Mouse (Mus musculus): ENCODE measurements around the gene Rbm8a. TPM values are rescaled to one million over a fixed set of nuclear protein-coding genes. Genes with fewer than 3 reads are reported as not detected.

Gene Rbm8a
- 83.0 and 95.3 TPM in 2 replicates for polyA plus RNA-seq (2015; fragmentation: Nextera tagmentation; extraction: Ambion mirVana)

GRCm38 (mm10) chr3:96629729-96630600 is at the start of gene Rbm8a:
Rbm8a (plus strand) TSS chr3:96629933.

GRCm38 (mm10) chr3:96593790-96594560 is 35.8 kb upstream of the Rbm8a start, which contains the start of gene Polr3gl:
Polr3gl (minus strand) TSS chr3:96594181.

GRCm38 (mm10) chr3:96596228-96596707 is 33.5 kb upstream of the Rbm8a start, which contains the start of gene Ankrd34a:
Ankrd34a (plus strand) TSS chr3:96596636.

GRCm38 (mm10) chr3:96600639-96601250 is 29.0 kb upstream of the Rbm8a start, which contains the start of gene Lix1l:
Lix1l (plus strand) TSS chr3:96601149.

GRCm38 (mm10) chr3:96634928-96635879 is 5.5 kb downstream of the Rbm8a start, which contains the start of the genes Pex11b and Gm42957:
Pex11b (plus strand) TSS chr3:96635376.
Gm42957 (plus strand) TSS chr3:96635474.

DNA sequence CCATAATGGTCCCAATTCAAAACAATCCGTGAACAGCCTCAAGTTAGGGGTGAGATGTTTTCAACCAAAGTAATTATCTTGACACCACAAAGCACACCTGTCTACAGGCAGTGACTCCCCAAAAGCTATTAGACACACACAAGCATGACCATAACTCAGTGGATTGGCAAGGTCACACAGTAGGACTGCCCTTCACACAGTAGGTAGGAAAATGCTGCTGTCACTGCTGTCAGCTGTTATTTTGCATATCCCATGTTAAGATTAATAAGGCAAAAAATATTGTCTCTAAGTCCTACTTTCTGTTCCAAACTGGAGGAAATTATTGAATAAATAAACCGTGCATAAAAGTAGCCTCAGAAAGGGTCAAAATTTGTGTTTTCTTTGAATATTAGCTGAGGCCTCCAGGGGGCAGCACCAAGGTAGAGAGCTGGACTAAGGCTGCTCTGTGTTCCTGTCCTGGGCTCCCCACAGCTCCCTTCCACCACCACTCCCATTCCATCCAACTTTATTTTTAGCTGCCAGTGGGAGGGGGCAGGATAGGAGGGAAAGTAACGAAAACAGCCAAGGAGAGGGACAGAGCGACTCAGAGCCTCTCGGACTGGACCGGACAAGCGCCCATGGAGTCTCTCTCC is 15.4 kb downstream of the Rbm8a start, which contains the start of gene Itga10:
TSS of gene Itga10 (plus strand) at position 567 of the 632 bp plus-strand sequence.

DNA sequence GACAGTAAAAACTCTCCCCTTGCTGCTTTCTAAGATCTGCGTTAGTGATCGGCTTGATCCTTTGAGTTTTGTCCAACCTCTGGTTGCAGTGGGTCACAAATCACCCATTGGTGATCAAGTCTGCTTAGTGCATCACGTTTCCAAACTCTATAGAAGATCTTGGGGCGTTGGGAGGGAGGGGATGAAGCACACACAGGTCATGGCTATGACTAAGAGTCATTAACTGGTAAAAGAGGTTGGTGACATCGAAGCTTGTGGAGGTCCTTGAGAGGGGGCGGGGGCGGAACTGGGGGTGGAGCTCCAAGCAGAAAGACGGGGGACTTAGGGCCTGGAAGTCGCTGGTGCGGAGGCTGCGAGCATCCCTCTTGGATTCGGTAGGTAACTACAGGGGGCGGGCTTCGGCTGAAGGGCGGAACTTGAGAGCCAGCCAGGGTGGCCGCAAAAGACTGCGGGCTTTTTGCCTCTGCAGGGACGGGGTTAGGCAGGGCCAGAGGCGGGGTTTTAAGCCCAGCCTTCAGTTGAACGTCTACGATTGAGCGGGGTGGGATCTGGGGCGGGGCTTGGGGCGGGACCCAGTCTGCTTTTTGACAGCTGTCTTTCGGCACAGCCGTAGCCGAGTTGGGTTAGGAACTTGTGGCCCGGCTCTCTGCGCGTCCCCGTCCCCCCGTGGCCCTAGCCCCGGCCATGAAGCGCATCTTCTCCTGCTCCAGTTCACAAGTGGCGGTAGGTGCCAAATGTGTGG is 40.2 kb downstream of the Rbm8a start, which contains the start of gene Ankrd35:
TSS of gene Ankrd35 (plus strand) at position 405 of the 742 bp plus-strand sequence.

Other genes starting within 250 kb of the Rbm8a start
- gene BC107364, start 177.6 kb upstream of the Rbm8a start, polyA plus RNA-seq (2015; fragmentation: Nextera tagmentation; extraction: Ambion mirVana): 0.21 TPM in 1 of 2 replicates, not detected in the other
- gene Hfe2, start 104.8 kb upstream of the Rbm8a start, polyA plus RNA-seq (2015; fragmentation: Nextera tagmentation; extraction: Ambion mirVana): 2.9 and 3.4 TPM in 2 replicates
- 67.9 and 71.6 TPM in 2 replicates for gene Txnip, start 72.0 kb upstream of the Rbm8a start, polyA plus RNA-seq (2015; fragmentation: Nextera tagmentation; extraction: Ambion mirVana)
- 1.0 and 1.7 TPM in 2 replicates for gene Gm16253, start 52.9 kb upstream of the Rbm8a start, polyA plus RNA-seq (2015; fragmentation: Nextera tagmentation; extraction: Ambion mirVana)
- gene Polr3gl, start 35.8 kb upstream of the Rbm8a start, polyA plus RNA-seq (2015; fragmentation: Nextera tagmentation; extraction: Ambion mirVana): 29.4 and 31.7 TPM in 2 replicates
- gene Ankrd34a, start 33.3 kb upstream of the Rbm8a start, polyA plus RNA-seq (2015; fragmentation: Nextera tagmentation; extraction: Ambion mirVana): 19.9 and 23.3 TPM in 2 replicates
- 6.8 and 7.1 TPM in 2 replicates for gene Lix1l, start 28.8 kb upstream of the Rbm8a start, polyA plus RNA-seq (2015; fragmentation: Nextera tagmentation; extraction: Ambion mirVana)
- 66.2 and 76.0 TPM in 2 replicates for gene Pex11b, start 5.4 kb downstream of the Rbm8a start, polyA plus RNA-seq (2015; fragmentation: Nextera tagmentation; extraction: Ambion mirVana)
- gene Gm42957, start 5.5 kb downstream of the Rbm8a start, polyA plus RNA-seq (2015; fragmentation: Nextera tagmentation; extraction: Ambion mirVana): 0.05 and 0.09 TPM in 2 replicates
- 0.85 and 1.7 TPM in 2 replicates for gene Itga10, start 15.7 kb downstream of the Rbm8a start, polyA plus RNA-seq (2015; fragmentation: Nextera tagmentation; extraction: Ambion mirVana)
- gene Ankrd35, start 40.2 kb downstream of the Rbm8a start, polyA plus RNA-seq (2015; fragmentation: Nextera tagmentation; extraction: Ambion mirVana): 3.3 and 3.6 TPM in 2 replicates
- 33.1 and 40.1 TPM in 2 replicates for gene Pias3, start 66.5 kb downstream of the Rbm8a start, polyA plus RNA-seq (2015; fragmentation: Nextera tagmentation; extraction: Ambion mirVana)
- gene Nudt17, start 78.6 kb downstream of the Rbm8a start, polyA plus RNA-seq (2015; fragmentation: Nextera tagmentation; extraction: Ambion mirVana): 19.4 and 23.6 TPM in 2 replicates
- 26.7 and 28.2 TPM in 2 replicates for gene Polr3c, start 97.7 kb downstream of the Rbm8a start, polyA plus RNA-seq (2015; fragmentation: Nextera tagmentation; extraction: Ambion mirVana)
- gene Rnf115, start 97.7 kb downstream of the Rbm8a start, polyA plus RNA-seq (2015; fragmentation: Nextera tagmentation; extraction: Ambion mirVana): 71.8 and 80.0 TPM in 2 replicates
- gene Pdzk1, start 199.4 kb downstream of the Rbm8a start, polyA plus RNA-seq (2015; fragmentation: Nextera tagmentation; extraction: Ambion mirVana): 0.09 TPM in 1 of 2 replicates, not detected in the other
- 0.23 and 0.29 TPM in 2 replicates for gene Cd160, start 199.4 kb downstream of the Rbm8a start, polyA plus RNA-seq (2015; fragmentation: Nextera tagmentation; extraction: Ambion mirVana)